Mouse (Mus musculus) forebrain, embryonic 14.5 days (tissue): Measurements from ENCODE around the gene Deup1. TPM values are rescaled to one million over a fixed set of nuclear protein-coding genes. Genes with fewer than 3 reads are reported as not detected.
A peak's percentile ranks its signal among the peaks of the same experiment; 100 is the strongest.

Experiments used
- ATAC-seq: fragments of 200-750 bp; cut with Nextera tagmentation; 2 replicates; pipeline ENCODE4 v1.8.0; 2017; ENCODE audit warnings: mild to moderate bottlenecking, moderate library complexity
- DNase-seq: peaks from one replicate; pipeline ENCODE4 v3.0.0-alpha.2; 2015; ENCODE audit warnings: low spot score
- H3K27ac ChIP-seq: fragments of 300-500 bp; sonication (generic); 2 replicates; pipeline ENCODE4 v1.5.1; 2014; ENCODE audit warnings: low read depth, mild to moderate bottlenecking, control low read depth, low read length, moderate library complexity
- H3K27me3 ChIP-seq: fragments of 300-500 bp; sonication (generic); replicated peaks from 2 replicates; pipeline ENCODE4 v1.6.1; 2014; ENCODE audit warnings: low read length, control low read depth, mixed read lengths; ENCODE audit not compliant: control insufficient read depth, insufficient read depth
- H3K36me3 ChIP-seq: fragments of 300-500 bp; sonication (generic); 2 replicates; pipeline ENCODE4 v1.6.1; 2014; ENCODE audit warnings: low read length, control low read depth; ENCODE audit not compliant: control insufficient read depth, insufficient read depth
- H3K4me1 ChIP-seq: fragments of 300-500 bp; sonication (generic); 2 replicates; pipeline ENCODE4 v1.6.1; 2014; ENCODE audit warnings: antibody characterized with exemption, low read length, control low read depth; ENCODE audit not compliant: control insufficient read depth, insufficient read depth
- H3K4me2 ChIP-seq: fragments of 300-500 bp; sonication (generic); 2 replicates; pipeline ENCODE4 v1.6.1; 2014; ENCODE audit warnings: mild to moderate bottlenecking, control low read depth, low read length
- H3K4me3 ChIP-seq: fragments of 300-500 bp; sonication (generic); 2 replicates; pipeline ENCODE4 v1.5.1; 2014; ENCODE audit warnings: low read depth, low read length, control low read depth
- H3K9ac ChIP-seq: fragments of 300-500 bp; sonication (generic); 2 replicates; pipeline ENCODE4 v1.6.1; 2014; ENCODE audit warnings: mild to moderate bottlenecking, low read length, control low read depth, moderate library complexity
- H3K9me3 ChIP-seq: fragments of 300-500 bp; sonication (generic); replicated peaks from 2 replicates; pipeline ENCODE4 v1.6.1; 2016; ENCODE audit warnings: low read length, control low read depth, mixed read lengths; ENCODE audit not compliant: control insufficient read depth
- WGBS: fragments of 180-500 bp; shearing (Covaris S2); extraction: QIAGEN DNeasy Blood & Tissue Kit; methylation state at CpG from one replicate; pipeline ENCODE4 v1.1.7; 2014; 5-methylcytosine and 5-hydroxymethylcytosine counted together
- polyA plus RNA-seq: library from polyadenylated mRNA; unstranded; fragments of >200 nt; fragmentation: Nextera tagmentation; extraction: Ambion mirVana; gene quantifications from 2 replicates; pipeline ENCODE4 v1.2.1, GENCODE M21; 2014

Gene Deup1
- polyA plus RNA-seq, result 2.0 and 2.2 TPM in 2 replicates

DNA sequence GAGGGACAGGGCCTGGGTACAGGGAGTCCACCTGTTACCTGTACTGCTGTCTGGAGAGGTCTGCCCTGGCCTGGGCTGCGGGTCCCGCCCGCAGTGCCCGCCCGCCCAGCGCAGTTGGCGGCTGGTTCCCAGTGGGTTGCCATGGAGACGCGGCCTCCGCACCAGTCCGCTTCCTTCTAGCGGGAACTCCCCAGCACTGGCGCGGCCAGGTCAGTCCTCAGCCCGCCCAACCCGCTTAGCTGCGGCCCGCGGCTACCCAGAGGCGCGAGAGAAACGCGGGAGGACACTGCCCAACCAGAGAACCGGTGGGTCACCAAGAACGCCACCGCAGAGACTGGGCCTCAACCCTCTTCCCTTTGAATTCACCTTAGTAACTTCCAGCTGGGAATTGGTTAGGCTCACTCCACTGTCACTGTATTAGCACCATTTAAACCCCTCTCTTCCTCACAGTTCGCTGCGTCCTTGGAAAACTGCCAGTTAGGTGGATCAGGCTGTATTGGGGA lies at the start of gene Deup1:
Gene Deup1, minus strand, starts transcription at position 149 of the 503 bp plus-strand sequence.
- Histone ChIP-seq H3K9ac (peak within 1 kb of the TSS; percentile 48), H3K9me3 (no peaks in the 10 kb centered on the region), H3K4me1 (peaks cover 6% of the 10 kb centered on the region; the same call in 1 of the 2 replicates), H3K27me3 (no peaks in the 10 kb centered on the region), H3K4me2 (peak within 1 kb of the TSS; percentile 67), H3K27ac (no peak within 1 kb of the TSS), H3K4me3 (peak within 1 kb of the TSS; percentile 25), H3K36me3 (no peaks in the 10 kb centered on the region)
- WGBS, result under 1% methylated on average over 27 of the region's 28 CpGs
- DNase-seq (peak; percentile 60), ATAC-seq (peak; percentile 89)

DNA sequence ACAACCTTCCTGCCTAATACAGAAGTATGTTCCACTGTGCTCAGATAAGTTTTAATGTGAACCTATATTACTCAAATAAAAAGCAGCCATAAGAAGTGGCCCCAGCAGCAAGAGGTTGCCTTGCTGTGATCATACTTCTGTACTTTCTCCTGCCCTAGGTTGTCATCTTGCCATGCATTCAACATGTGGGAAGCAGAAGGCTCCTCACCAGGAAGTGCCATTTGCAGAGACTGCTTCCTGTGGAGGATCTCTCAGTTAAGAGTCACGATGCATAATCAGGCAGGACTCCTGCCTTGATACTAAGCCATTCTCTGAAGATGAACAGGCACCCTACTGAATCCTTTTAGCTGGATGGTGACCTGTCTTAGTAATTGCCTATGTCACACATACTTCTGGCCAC lies 44.5 kb upstream of the Deup1 start:
- DNase-seq, result no peak
- H3K36me3 ChIP-seq, result no peaks in the 10 kb centered on the region
- no peaks in the 10 kb centered on the region for H3K27me3 ChIP-seq
- no peaks in the 10 kb centered on the region for H3K9me3 ChIP-seq
- H3K4me1 ChIP-seq, result no peaks in the 10 kb centered on the region
- ATAC-seq, result no peak
- no peak overlapping the region for H3K9ac ChIP-seq
- H3K4me3 ChIP-seq, result no peak overlapping the region
- WGBS, result 55% methylated on average over 1 of the region's 1 CpGs
- H3K27ac ChIP-seq, result no peak overlapping the region
- no peak overlapping the region for H3K4me2 ChIP-seq

DNA sequence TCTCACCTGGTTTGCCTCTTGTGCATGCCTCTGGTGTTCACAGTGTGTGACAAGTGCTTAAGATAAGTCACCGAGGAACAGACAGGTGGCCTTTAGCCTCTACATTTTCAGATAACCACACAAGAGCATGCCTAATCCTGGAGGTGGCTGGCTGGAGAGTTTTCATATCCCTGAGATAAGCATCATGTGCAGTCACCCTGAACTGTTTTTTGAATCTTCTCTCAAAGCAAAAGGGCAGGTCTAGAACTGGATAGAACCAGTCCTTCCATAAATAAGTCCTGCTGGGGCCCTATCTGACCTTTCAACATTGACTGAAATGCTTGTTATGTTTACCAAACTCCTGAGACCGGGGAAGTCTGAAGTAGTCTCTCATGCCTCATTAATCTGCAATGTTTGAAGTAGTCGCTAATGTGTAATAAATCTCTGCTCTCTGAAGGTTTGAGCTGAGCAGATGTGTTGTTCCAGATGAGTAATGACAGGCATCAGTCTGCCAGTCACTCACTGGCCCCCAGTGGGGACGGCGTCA lies 42.3 kb upstream of the Deup1 start:
- DNase-seq (no peak), ATAC-seq (no peak)
- no peak overlapping the region for H3K9ac ChIP-seq
- H3K4me3 ChIP-seq, result no peak overlapping the region
- H3K4me2 ChIP-seq, result no peak overlapping the region
- H3K9me3 ChIP-seq, result no peaks in the 10 kb centered on the region
- H3K4me1 ChIP-seq, result no peaks in the 10 kb centered on the region
- 60% methylated on average over 5 of the region's 5 CpGs for WGBS
- no peak overlapping the region for H3K27ac ChIP-seq
- no peaks in the 10 kb centered on the region for H3K27me3 ChIP-seq
- H3K36me3 ChIP-seq, result no peaks in the 10 kb centered on the region

DNA sequence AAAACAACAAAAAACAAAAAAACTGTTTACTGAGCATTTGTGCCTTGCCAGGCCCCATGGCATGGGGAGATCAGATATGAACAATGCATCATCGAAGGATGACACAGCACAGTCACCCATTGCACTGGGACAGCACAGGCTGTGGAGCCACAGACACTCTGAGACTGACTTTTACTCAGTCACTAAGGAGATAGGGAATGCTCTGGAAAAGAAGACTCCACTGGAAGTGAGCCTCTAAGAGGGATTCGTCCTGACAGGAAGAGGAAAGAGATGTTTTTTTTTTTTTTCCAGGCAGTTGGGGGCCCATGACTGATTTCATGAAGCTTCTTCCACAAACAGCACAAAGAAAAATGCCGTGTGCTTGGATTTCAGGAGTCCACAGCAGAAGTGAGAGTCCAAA lies 41.7 kb upstream of the Deup1 start:
- Histone ChIP-seq H3K9ac (no peak overlapping the region), H3K4me1 (no peaks in the 10 kb centered on the region), H3K27me3 (no peaks in the 10 kb centered on the region), H3K9me3 (no peaks in the 10 kb centered on the region), H3K4me3 (no peak overlapping the region), H3K36me3 (no peaks in the 10 kb centered on the region), H3K27ac (no peak overlapping the region), H3K4me2 (no peak overlapping the region)
- ATAC-seq, result no peak
- DNase-seq, result no peak
- 84% methylated on average over 3 of the region's 3 CpGs for WGBS

GRCm38 (mm10) chr9:15664606-15665005 lies 36.9 kb upstream of the Deup1 start:
- Histone ChIP-seq H3K36me3 (no peaks in the 10 kb centered on the region), H3K4me1 (no peaks in the 10 kb centered on the region), H3K27me3 (no peaks in the 10 kb centered on the region), H3K27ac (no peak overlapping the region), H3K4me3 (no peak overlapping the region), H3K9me3 (no peaks in the 10 kb centered on the region), H3K9ac (no peak overlapping the region), H3K4me2 (no peak overlapping the region)
- no peak for DNase-seq
- WGBS, result 85% methylated on average over 7 of the region's 7 CpGs
- ATAC-seq, result no peak

DNA sequence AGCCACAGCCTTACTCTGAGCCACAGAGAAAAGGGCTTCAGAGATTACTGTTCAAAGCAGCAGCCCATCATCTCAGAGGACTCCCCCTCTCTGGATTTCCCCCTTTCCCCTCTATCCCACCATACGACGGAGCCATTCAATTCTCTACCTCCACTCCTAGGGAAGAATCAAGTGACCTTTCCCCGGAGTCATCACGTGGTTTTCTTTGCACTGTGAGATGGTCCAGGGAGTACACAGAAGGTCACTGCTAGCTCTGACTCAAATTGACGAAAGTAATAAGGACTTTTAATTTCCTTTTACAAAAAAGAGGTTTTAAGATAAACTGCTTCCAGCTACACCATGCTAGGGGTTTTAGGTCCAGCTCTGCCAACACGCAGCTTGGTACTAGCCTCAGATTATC lies 31.3 kb upstream of the Deup1 start:
- 87% methylated on average over 6 of the region's 6 CpGs for WGBS
- Histone ChIP-seq H3K4me2 (no peak overlapping the region), H3K4me3 (no peak overlapping the region), H3K4me1 (no peaks in the 10 kb centered on the region), H3K9me3 (no peaks in the 10 kb centered on the region; the same call in 1 of the 2 replicates), H3K36me3 (no peaks in the 10 kb centered on the region), H3K27me3 (no peaks in the 10 kb centered on the region), H3K27ac (no peak overlapping the region), H3K9ac (no peak overlapping the region)
- ATAC-seq, result no peak
- DNase-seq, result no peak

DNA sequence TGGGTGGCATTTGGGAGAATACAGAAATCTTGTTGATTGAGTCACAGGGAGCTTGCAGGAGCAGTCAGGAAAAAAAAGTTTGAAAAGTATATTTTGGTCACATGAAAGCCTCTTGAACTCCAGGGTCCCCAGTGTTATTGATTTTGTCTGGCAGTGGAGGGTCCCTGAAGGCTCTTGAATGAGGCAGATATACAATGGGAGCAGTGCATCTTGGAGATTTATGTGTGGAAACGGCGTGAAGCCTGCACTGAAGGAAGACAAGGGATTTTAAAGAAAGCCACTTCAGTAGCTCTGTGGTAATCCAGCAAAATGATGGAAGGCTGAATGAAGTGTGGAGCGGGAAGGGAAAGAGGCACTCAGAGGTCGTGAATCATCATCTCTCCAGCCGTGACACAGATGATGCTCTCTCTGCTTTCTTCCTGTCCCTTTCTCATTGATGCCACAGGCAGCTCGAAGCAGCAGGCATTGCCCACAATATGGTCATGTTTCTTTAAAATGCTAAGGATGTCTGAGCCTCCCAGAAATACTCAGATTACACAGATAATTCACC lies 30.6 kb upstream of the Deup1 start:
- WGBS, result 58% methylated on average over 6 of the region's 6 CpGs
- DNase-seq (no peak), ATAC-seq (no peak)
- Histone ChIP-seq H3K4me1 (no peaks in the 10 kb centered on the region), H3K4me2 (no peak overlapping the region), H3K27me3 (no peaks in the 10 kb centered on the region), H3K9me3 (no peaks in the 10 kb centered on the region; the same call in 1 of the 2 replicates), H3K27ac (no peak overlapping the region), H3K4me3 (no peak overlapping the region), H3K36me3 (no peaks in the 10 kb centered on the region), H3K9ac (no peak overlapping the region)

GRCm38 (mm10) chr9:15653036-15653435 lies 25.3 kb upstream of the Deup1 start:
- ATAC-seq, result peak; percentile 68
- no peak overlapping the region for H3K27ac ChIP-seq
- no peaks in the 10 kb centered on the region; the same call in 1 of the 2 replicates for H3K9me3 ChIP-seq
- no peak overlapping the region for H3K9ac ChIP-seq
- no peaks in the 10 kb centered on the region for H3K36me3 ChIP-seq
- no peak overlapping the region for H3K4me3 ChIP-seq
- H3K4me2 ChIP-seq, result no peak overlapping the region
- peak; percentile 52 for DNase-seq
- no peaks in the 10 kb centered on the region for H3K4me1 ChIP-seq
- H3K27me3 ChIP-seq, result no peaks in the 10 kb centered on the region

DNA sequence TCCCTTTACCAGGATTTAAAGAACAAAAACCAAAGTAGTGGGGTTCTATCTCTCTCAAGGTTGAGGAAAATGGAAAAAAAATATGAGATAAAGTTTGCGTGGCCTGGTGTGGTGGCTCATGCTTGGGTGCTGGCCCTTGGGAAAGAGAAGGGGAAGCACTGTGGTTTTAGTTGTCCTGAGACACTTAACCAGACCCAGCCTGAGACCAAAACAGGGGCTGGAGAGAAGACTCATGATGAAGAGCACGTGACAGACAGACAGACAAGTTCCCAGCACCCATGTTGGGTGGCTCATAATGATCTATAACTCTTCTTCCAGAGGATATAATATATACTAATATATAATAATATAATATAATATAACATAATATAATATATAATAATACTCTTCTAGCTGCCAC lies 22.2 kb upstream of the Deup1 start:
- Histone ChIP-seq H3K27ac (no peak overlapping the region), H3K27me3 (no peaks in the 10 kb centered on the region), H3K4me1 (no peaks in the 10 kb centered on the region), H3K4me3 (no peak overlapping the region), H3K36me3 (no peaks in the 10 kb centered on the region), H3K4me2 (no peak overlapping the region), H3K9me3 (no peaks in the 10 kb centered on the region), H3K9ac (no peak overlapping the region)
- DNase-seq (no peak), ATAC-seq (no peak)
- WGBS, result 93% methylated on average over 2 of the region's 2 CpGs
